Mouse (Mus musculus) intestine, postnatal 0 days (tissue): ENCODE measurements at regions not wholly inside any gene's neighbourhood (a gene's known extent, or its start where the extent isn't known, plus 50 kb on each side); places are given as distances from the start of the nearest gene placed in this dataset.

Experiments
- ATAC-seq: fragments of 200-750 bp; cut with Nextera tagmentation; 2 replicates; pipeline ENCODE4 v1.8.0; 2017; ENCODE audit warnings: mild to moderate bottlenecking, moderate TSS enrichment, moderate library complexity
- H3K27ac ChIP-seq: fragments of 300-500 bp; sonication (generic); 2 replicates; pipeline ENCODE4 v1.5.1; 2014; ENCODE audit warnings: mild to moderate bottlenecking, low read depth, low read length, moderate library complexity
- H3K27me3 ChIP-seq: fragments of 300-500 bp; sonication (generic); replicated peaks from 2 replicates; pipeline ENCODE4 v1.6.1; 2014; ENCODE audit warnings: low read length, mixed read lengths; ENCODE audit not compliant: control insufficient read depth, insufficient read depth
- H3K36me3 ChIP-seq: fragments of 300-500 bp; sonication (generic); 2 replicates; pipeline ENCODE4 v1.6.1; 2014; ENCODE audit warnings: mild to moderate bottlenecking, moderate library complexity; ENCODE audit not compliant: control insufficient read depth, insufficient read depth
- H3K4me1 ChIP-seq: fragments of 300-500 bp; sonication (generic); replicated peaks from 2 replicates; pipeline ENCODE4 v1.6.1; 2014; ENCODE audit warnings: antibody characterized with exemption, low read length, mixed read lengths; ENCODE audit not compliant: control insufficient read depth, insufficient read depth
- H3K4me2 ChIP-seq: fragments of 300-500 bp; sonication (generic); replicated peaks from 2 replicates; pipeline ENCODE4 v1.6.1; 2014; ENCODE audit warnings: low read depth, mild to moderate bottlenecking, moderate library complexity
- H3K4me3 ChIP-seq: fragments of 300-500 bp; sonication (generic); 2 replicates; pipeline ENCODE4 v1.5.1; 2014; ENCODE audit warnings: low read depth, low read length
- H3K9ac ChIP-seq: fragments of 300-500 bp; sonication (generic); 2 replicates; pipeline ENCODE4 v1.6.1; 2014; ENCODE audit warnings: mild to moderate bottlenecking, low read depth, low read length
- H3K9me3 ChIP-seq: fragments of 300-500 bp; sonication (generic); 2 replicates; pipeline ENCODE4 v1.6.1; 2016; ENCODE audit warnings: mixed run types; ENCODE audit not compliant: control insufficient read depth
- CTCF ChIP-seq: sonication (generic); IDR thresholded peaks from 2 replicates; pipeline ENCODE4 v1.5.1; 2016; ENCODE audit warnings: low read depth, mild to moderate bottlenecking, control low read depth, antibody characterized with exemption, moderate library complexity
- WGBS: fragments of 180-500 bp; shearing (Covaris S2); extraction: QIAGEN DNeasy Blood & Tissue Kit; methylation state at CpG from one replicate; pipeline ENCODE4 v1.1.7; 2014; 5-methylcytosine and 5-hydroxymethylcytosine counted together

- Histone ChIP-seq H3K27me3 (no peaks in the 10 kb centered on the region), H3K4me1 (no peaks in the 10 kb centered on the region), H3K9ac (no peak overlapping the region), H3K4me2 (no peak overlapping the region), H3K27ac (no peak overlapping the region), H3K36me3 (no peaks in the 10 kb centered on the region), H3K9me3 (no peaks in the 10 kb centered on the region), H3K4me3 (no peak overlapping the region)
- TF ChIP-seq CTCF = no peak
- ATAC-seq = no peak
- WGBS = 35% methylated on average over 1 of the region's 1 CpGs
Observed at GRCm38 (mm10) chrX:106985684-106986083, 65.3 kb downstream of the Lpar4 start.

- H3K4me2 ChIP-seq = no peak overlapping the region
- H3K27me3 ChIP-seq = no peaks in the 10 kb centered on the region
- no peak for ATAC-seq
- 50% methylated on average over 3 of the region's 3 CpGs for WGBS
- no peaks in the 10 kb centered on the region for H3K9me3 ChIP-seq
- no peak for TF ChIP-seq CTCF
- H3K4me1 ChIP-seq = no peaks in the 10 kb centered on the region
- no peak overlapping the region for H3K4me3 ChIP-seq
- H3K27ac ChIP-seq = no peak overlapping the region
- H3K36me3 ChIP-seq = no peaks in the 10 kb centered on the region
- H3K9ac ChIP-seq = no peak overlapping the region
Observed at GRCm38 (mm10) chrX:106986794-106987193, 66.4 kb downstream of the Lpar4 start.

GRCm38 (mm10) chrX:106987779-106988178 lies 67.4 kb downstream of the Lpar4 start:
- WGBS = 62% methylated on average over 4 of the region's 4 CpGs
- Histone ChIP-seq H3K4me3 (no peak overlapping the region), H3K27me3 (no peaks in the 10 kb centered on the region), H3K27ac (no peak overlapping the region), H3K36me3 (no peaks in the 10 kb centered on the region), H3K9ac (no peak overlapping the region), H3K9me3 (no peaks in the 10 kb centered on the region), H3K4me1 (no peaks in the 10 kb centered on the region), H3K4me2 (no peak overlapping the region)
- no peak for TF ChIP-seq CTCF
- no peak for ATAC-seq

GRCm38 (mm10) chrX:107004496-107004895 lies 83.8 kb upstream of the P2ry10 start:
- 78% methylated on average over 7 of the region's 7 CpGs for WGBS
- Histone ChIP-seq H3K9me3 (no peaks in the 10 kb centered on the region), H3K4me2 (no peak overlapping the region), H3K27me3 (no peaks in the 10 kb centered on the region), H3K4me3 (no peak overlapping the region), H3K27ac (no peak overlapping the region), H3K36me3 (no peaks in the 10 kb centered on the region), H3K9ac (no peak overlapping the region), H3K4me1 (no peaks in the 10 kb centered on the region)
- no peak for TF ChIP-seq CTCF
- ATAC-seq = no peak

- Histone ChIP-seq H3K36me3 (no peaks in the 10 kb centered on the region), H3K27me3 (no peaks in the 10 kb centered on the region), H3K9me3 (no peaks in the 10 kb centered on the region), H3K4me2 (no peak overlapping the region), H3K4me1 (no peaks in the 10 kb centered on the region), H3K27ac (no peak overlapping the region), H3K9ac (no peak overlapping the region), H3K4me3 (no peak overlapping the region)
- no peak for ATAC-seq
- TF ChIP-seq CTCF = no peak
- WGBS = 67% methylated on average over 4 of the region's 4 CpGs
Observed at GRCm38 (mm10) chrX:107008968-107009367, 79.3 kb upstream of the P2ry10 start.

- no peak for TF ChIP-seq CTCF
- Histone ChIP-seq H3K4me2 (no peak overlapping the region), H3K36me3 (no peaks in the 10 kb centered on the region), H3K27ac (no peak overlapping the region), H3K9me3 (no peaks in the 10 kb centered on the region), H3K27me3 (no peaks in the 10 kb centered on the region), H3K9ac (no peak overlapping the region), H3K4me1 (no peaks in the 10 kb centered on the region), H3K4me3 (no peak overlapping the region)
- WGBS = 66% methylated on average over 3 of the region's 3 CpGs
- ATAC-seq = no peak
Observed at GRCm38 (mm10) chrX:107012615-107013014, 75.7 kb upstream of the P2ry10 start.

GRCm38 (mm10) chrX:107015335-107015734 lies 73.0 kb upstream of the P2ry10 start:
- 7% methylated on average over 1 of the region's 1 CpGs for WGBS
- H3K27me3 ChIP-seq = no peaks in the 10 kb centered on the region
- H3K4me3 ChIP-seq = no peak overlapping the region
- no peak overlapping the region for H3K9ac ChIP-seq
- H3K36me3 ChIP-seq = no peaks in the 10 kb centered on the region
- no peak overlapping the region for H3K27ac ChIP-seq
- no peak for ATAC-seq
- peak; percentile 52 for TF ChIP-seq CTCF
- no peak overlapping the region for H3K4me2 ChIP-seq
- H3K9me3 ChIP-seq = no peaks in the 10 kb centered on the region
- H3K4me1 ChIP-seq = no peaks in the 10 kb centered on the region
